Mouse (Mus musculus) kidney, postnatal 4 days (tissue): ENCODE results near the gene Cep57l1.

Experiments
- DNase-seq, 2 experiments: peaks; one replicate each; pipeline ENCODE4 v3.0.0; 2021; ENCODE audit warnings: mixed read lengths in 2 of 2

Cep57l1 gene

DNA sequence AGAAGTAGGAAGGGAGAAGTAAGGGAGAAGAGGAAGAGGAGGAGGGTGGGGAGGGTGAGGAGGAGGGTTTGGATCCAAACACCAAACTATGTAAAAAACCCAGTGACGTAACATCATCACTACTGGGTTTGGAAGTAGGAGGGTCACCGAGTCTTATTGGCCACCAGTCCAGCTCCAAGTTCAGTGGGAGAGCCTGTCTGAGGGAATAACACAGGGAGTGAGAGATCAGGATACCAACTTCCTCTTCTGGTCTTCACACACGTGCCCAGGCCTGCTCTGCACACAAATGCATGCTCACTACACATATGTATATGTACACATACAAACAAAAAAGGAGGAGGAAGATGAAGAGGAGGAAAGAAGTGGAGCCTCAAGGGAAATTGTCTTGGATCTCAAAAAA lies 135.3 kb downstream of the Cep57l1 start:
- peak in 1 of 2 experiments; percentile 13 for DNase-seq

DNA sequence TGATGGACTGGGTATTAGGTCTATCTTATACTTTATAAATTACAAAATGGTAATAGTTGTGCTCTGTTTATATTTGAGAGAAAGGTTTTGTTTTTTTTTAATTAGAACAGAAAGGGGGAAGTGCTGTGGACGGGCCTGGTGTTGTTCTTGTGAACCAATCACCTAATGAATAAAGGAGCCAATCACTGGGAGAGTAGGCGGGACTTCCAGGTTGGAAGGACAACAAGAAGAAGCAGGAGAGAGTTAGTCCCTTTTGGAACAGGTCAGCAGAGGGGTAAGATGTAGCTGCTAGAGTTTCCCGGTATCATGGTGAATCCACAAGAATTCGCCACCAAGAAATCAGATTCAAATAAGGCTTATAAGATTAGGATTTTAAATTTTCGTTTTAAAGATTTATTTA lies 139.5 kb downstream of the Cep57l1 start:
- DNase-seq = no peak
